Mouse (Mus musculus): ENCODE data around the gene Atxn1. TPM values are rescaled to one million over a fixed set of nuclear protein-coding genes. Genes with fewer than 3 reads are reported as not detected.

The Atxn1 gene
- polyA plus RNA-seq, 1 experiment from 2014 or later, result 12.8 TPM

GRCm38 (mm10) chr13:45827046-45827596 is 137.7 kb downstream of the Atxn1 start:
- WGBS, result 74% methylated on average over 8 of the region's 8 CpGs
- ATAC-seq (replicated peaks), result no peak
- Histone ChIP-seq H3K36me3 (no peaks in the 10 kb centered on the region), H3K4me1 (peaks cover 17% of the 10 kb centered on the region), H3K27ac (replicated peaks) (peak overlapping the region; percentile 42), H3K9me3 (no peaks in the 10 kb centered on the region), H3K4me2 (replicated peaks) (no peak overlapping the region), H3K9ac (replicated peaks) (no peak overlapping the region), H3K4me3 (no peak overlapping the region), H3K27me3 (no peaks in the 10 kb centered on the region)

GRCm38 (mm10) chr13:45822491-45822829 is 142.3 kb downstream of the Atxn1 start:
- ATAC-seq (replicated peaks), result no peak; the same call in 1 of the 2 replicates
- H3K9ac ChIP-seq (replicated peaks), result no peak overlapping the region
- H3K4me1 ChIP-seq, result peaks cover 9% of the 10 kb centered on the region
- no peak overlapping the region for H3K4me2 ChIP-seq (replicated peaks)
- H3K36me3 ChIP-seq, result no peaks in the 10 kb centered on the region
- peak overlapping the region; percentile 53 for H3K27ac ChIP-seq (replicated peaks)
- no peaks in the 10 kb centered on the region for H3K27me3 ChIP-seq
- no peaks in the 10 kb centered on the region for H3K9me3 ChIP-seq
- H3K4me3 ChIP-seq, result no peak overlapping the region
- 74% methylated on average over 4 of the region's 4 CpGs for WGBS

GRCm38 (mm10) chr13:45821764-45822490 is 142.9 kb downstream of the Atxn1 start:
- WGBS, result 84% methylated on average over 7 of the region's 7 CpGs
- Histone ChIP-seq H3K4me1 (0 out of 2 replicates have a peak, but pooled peaks cover 4% of the 10 kb centered on the region), H3K36me3 (no peaks in the 10 kb centered on the region), H3K9ac (replicated peaks) (no peak overlapping the region), H3K27me3 (no peaks in the 10 kb centered on the region), H3K4me2 (replicated peaks) (no peak overlapping the region), H3K27ac (replicated peaks) (peak overlapping the region; percentile 53), H3K4me3 (no peak overlapping the region), H3K9me3 (no peaks in the 10 kb centered on the region)
- peak; percentile 79 for ATAC-seq (replicated peaks)

- WGBS, result 46% methylated on average over 15 of the region's 15 CpGs
- Histone ChIP-seq H3K27ac (replicated peaks) (no peak overlapping the region), H3K36me3 (no peaks in the 10 kb centered on the region), H3K9ac (replicated peaks) (no peak overlapping the region), H3K4me1 (0 out of 2 replicates have a peak, but pooled peaks cover 3% of the 10 kb centered on the region), H3K27me3 (no peaks in the 10 kb centered on the region), H3K4me2 (replicated peaks) (no peak overlapping the region), H3K9me3 (no peaks in the 10 kb centered on the region), H3K4me3 (no peak overlapping the region)
- ATAC-seq (replicated peaks), result no peak
Measured at GRCm38 (mm10) chr13:45820473-45821230, 144.2 kb downstream of the Atxn1 start.

DNA sequence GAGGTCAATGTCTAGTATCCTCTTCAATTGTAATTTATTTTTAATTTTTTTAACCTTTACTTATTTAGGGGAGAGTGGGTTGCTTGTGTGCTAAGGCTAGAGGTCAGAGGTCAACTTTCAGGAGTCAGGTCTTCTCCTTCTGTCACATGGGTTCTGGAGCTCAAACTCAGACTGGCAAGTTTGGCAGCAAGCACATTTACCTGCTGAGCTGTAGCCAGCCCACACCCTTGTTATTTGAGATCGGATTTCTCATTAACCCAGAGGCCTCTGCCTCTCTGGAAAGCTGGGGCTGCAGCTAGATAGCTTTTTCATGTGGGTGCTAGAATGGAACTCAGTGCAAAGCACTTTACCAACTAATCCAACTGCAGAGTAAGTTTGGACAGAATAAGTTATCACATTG is 148.1 kb downstream of the Atxn1 start:
- Histone ChIP-seq H3K4me2 (replicated peaks) (no peak overlapping the region), H3K9ac (replicated peaks) (no peak overlapping the region), H3K9me3 (no peaks in the 10 kb centered on the region), H3K27ac (replicated peaks) (no peak overlapping the region), H3K27me3 (no peaks in the 10 kb centered on the region), H3K4me3 (no peak overlapping the region), H3K36me3 (no peaks in the 10 kb centered on the region), H3K4me1 (no peaks in the 10 kb centered on the region)
- ATAC-seq (replicated peaks), result no peak
- WGBS, result 65% methylated on average over 1 of the region's 1 CpGs

DNA sequence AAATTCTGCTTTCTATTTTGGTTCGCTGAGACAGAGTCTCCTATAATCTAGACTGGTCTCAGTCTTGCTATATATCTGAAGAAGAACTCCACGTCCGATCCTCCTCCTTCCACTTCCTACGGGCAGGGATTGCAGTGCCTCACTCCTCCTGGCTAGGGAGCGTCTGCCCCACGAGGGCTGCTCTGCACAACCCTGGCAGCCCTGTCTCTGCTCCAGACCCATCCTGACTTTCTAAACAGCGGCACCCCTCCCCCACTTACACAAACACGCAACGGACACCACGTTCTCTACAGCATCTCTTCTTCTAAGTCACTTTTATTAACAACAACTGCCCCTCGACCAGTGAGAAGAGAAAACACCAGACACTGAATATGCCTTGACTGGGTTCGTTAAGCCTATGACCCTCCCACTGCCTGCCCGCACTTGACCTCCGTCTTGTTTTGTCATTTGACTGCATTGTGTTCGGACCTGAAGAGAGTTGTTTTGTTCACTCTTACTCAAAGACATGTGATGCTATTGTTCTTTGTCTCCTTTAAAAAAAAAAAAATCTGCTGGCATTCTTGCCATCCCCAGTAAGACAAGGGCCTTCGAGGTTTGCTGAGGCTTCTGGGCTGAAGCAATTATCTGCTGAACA is 154.9 kb downstream of the Atxn1 start:
- no peaks in the 10 kb centered on the region for H3K27me3 ChIP-seq
- 42% methylated on average over 16 of the region's 16 CpGs for WGBS
- H3K4me1 ChIP-seq, result peaks cover 42% of the 10 kb centered on the region
- no peak overlapping the region for H3K4me2 ChIP-seq (replicated peaks)
- ATAC-seq (replicated peaks), result no peak
- H3K9ac ChIP-seq (replicated peaks), result no peak overlapping the region
- H3K4me3 ChIP-seq, result no peak overlapping the region
- H3K36me3 ChIP-seq, result no peaks in the 10 kb centered on the region
- H3K27ac ChIP-seq (replicated peaks), result no peak overlapping the region
- no peaks in the 10 kb centered on the region for H3K9me3 ChIP-seq

DNA sequence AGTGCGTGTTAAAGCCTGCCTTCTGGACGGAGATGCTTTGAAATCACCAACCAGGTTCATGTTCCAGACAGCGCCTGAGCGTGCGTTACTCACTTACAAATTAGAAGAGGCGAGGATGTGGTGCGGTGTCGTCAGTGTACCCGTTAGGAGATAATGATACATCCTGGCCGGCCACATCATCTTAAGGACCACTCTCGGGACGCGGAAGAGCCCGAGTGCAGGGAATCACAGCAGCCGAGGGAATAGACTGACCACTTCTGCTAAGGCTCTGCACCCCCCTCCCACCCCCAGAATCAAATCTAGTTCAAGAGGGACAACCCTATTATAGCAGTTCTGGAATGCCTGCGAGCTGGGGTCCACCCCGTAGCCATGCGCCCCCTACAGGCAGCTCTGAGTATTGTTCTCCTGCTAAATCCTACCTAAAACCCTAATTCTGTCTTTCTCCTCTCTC is 157.2 kb downstream of the Atxn1 start:
- Histone ChIP-seq H3K9me3 (no peaks in the 10 kb centered on the region), H3K4me1 (peaks cover 42% of the 10 kb centered on the region), H3K36me3 (no peaks in the 10 kb centered on the region), H3K9ac (replicated peaks) (peak overlapping the region; percentile 17; the same call in 1 of the 2 replicates), H3K27me3 (no peaks in the 10 kb centered on the region), H3K4me3 (peak overlapping the region; percentile 33), H3K27ac (replicated peaks) (peak overlapping the region; percentile 54), H3K4me2 (replicated peaks) (peak overlapping the region; percentile 59)
- peak; percentile 47 for ATAC-seq (replicated peaks)
- 4% methylated on average over 18 of the region's 18 CpGs for WGBS

DNA sequence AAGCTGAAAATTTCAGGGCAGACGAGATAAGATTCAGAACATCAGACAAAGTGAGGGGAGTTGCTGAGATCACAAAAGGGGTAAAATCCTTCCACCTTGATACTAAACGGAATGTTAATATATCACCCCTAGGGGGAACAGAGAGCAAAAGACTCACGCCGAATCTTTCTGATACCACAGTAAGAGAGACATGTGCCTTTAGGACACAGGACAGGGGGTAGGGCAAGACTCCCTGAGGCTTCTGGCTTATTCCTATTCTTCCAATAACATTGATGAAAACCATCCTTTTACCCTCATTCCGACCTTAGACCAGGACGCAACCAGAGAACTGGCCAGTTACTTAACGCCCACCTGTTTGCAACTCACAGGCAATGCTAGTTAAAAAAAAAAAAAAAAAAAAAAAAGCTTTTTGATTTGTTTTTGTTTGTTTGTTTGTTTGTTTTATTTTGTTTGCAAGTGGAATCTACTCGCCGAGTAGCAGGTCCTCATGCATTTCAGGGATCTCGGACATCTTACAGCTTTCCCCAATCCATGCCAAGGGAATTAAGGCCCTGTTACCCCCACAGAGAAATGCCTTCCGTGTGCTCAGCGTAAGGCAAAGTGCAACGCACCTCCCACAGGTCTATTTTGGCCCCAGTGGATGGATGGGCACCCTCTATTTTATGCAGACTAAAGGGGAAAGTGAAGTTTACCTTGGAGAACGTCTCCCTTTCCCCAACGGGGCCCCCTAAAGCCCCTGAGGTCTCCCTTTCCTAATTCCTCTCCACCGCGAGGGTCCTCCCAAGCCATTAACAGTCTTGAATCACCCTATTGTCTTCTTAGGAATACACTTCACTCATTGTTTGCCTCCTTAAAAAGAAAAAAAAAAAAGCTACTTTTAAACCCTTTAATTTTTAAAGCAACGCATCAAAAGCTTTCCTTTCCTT is 157.9 kb downstream of the Atxn1 start:
- Histone ChIP-seq H3K36me3 (no peaks in the 10 kb centered on the region), H3K27me3 (no peaks in the 10 kb centered on the region), H3K4me3 (peak overlapping the region; percentile 33), H3K9me3 (no peaks in the 10 kb centered on the region), H3K4me1 (peaks cover 42% of the 10 kb centered on the region), H3K9ac (replicated peaks) (peak overlapping the region; percentile 17; the same call in 1 of the 2 replicates), H3K4me2 (replicated peaks) (peak overlapping the region; percentile 59), H3K27ac (replicated peaks) (peak overlapping the region; percentile 54)
- WGBS, result 10% methylated on average over 18 of the region's 18 CpGs
- no peak for ATAC-seq (replicated peaks)

DNA sequence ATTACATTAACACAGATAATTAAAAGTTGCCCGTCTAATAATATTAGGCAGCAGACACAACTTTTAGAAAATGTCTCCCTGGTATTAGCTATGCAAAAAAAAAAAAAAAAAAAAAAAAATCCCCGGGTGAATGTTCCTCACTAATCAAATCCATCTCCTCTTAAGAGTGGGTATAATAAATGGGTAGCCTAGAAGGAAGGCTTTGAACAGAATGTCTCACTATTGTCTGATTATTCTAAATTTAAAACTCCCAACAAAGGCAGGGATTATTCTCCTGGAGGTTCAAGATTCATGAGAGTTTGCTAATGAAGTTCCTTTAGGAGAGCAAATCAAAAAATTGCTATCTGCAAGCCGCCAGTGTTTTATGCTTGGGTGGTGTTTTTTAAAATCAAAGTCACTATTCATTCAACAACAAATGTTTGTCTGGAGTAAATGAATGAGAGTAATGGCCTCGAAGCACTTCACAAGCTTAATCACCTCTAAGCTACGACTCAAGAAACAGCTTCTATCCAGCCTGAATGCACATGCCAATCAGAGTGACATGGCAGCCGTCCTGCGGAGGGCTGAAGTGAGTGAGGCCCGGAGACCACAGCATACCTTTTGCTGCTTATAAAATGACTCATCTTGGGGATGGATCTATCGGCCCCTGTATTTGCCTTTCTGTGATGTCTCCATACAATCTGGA is 158.8 kb downstream of the Atxn1 start:
- H3K4me1 ChIP-seq, result peaks cover 42% of the 10 kb centered on the region
- H3K27ac ChIP-seq (replicated peaks), result peak overlapping the region; percentile 51
- WGBS, result 7% methylated on average over 9 of the region's 9 CpGs
- H3K9ac ChIP-seq (replicated peaks), result no peak overlapping the region
- no peaks in the 10 kb centered on the region for H3K9me3 ChIP-seq
- no peaks in the 10 kb centered on the region for H3K36me3 ChIP-seq
- 0 out of 2 replicates have a peak overlapping the region, but pooled peaks have one; percentile 4 for H3K4me2 ChIP-seq (replicated peaks)
- ATAC-seq (replicated peaks), result peak; percentile 59
- no peaks in the 10 kb centered on the region for H3K27me3 ChIP-seq
- no peak overlapping the region for H3K4me3 ChIP-seq

- no peak overlapping the region for H3K4me2 ChIP-seq (replicated peaks)
- H3K27ac ChIP-seq (replicated peaks), result no peak overlapping the region
- H3K4me3 ChIP-seq, result no peak overlapping the region
- no peak for ATAC-seq (replicated peaks)
- no peaks in the 10 kb centered on the region for H3K9me3 ChIP-seq
- 89% methylated on average over 15 of the region's 15 CpGs for WGBS
- H3K4me1 ChIP-seq, result peaks cover 26% of the 10 kb centered on the region
- no peaks in the 10 kb centered on the region for H3K36me3 ChIP-seq
- no peak overlapping the region for H3K9ac ChIP-seq (replicated peaks)
- no peaks in the 10 kb centered on the region for H3K27me3 ChIP-seq
Measured at GRCm38 (mm10) chr13:45802620-45803410, 162.0 kb downstream of the Atxn1 start.

Data from forebrain, embryonic 15.5 days (tissue).